Mouse (Mus musculus) stomach, postnatal 0 days (tissue): ENCODE results near the gene Adcy9.

Source experiments
- CTCF ChIP-seq: IDR thresholded peaks from 2 replicates; pipeline ENCODE4 v1.5.1; 2016; ENCODE audit warnings: antibody characterized with exemption, low read depth, mild to moderate bottlenecking, moderate library complexity
- EP300 ChIP-seq: optimal IDR thresholded peaks from 2 replicates; pipeline ENCODE3; 2016; ENCODE audit warnings: antibody characterized with exemption

- TF ChIP-seq EP300, result no peak
- no peak for TF ChIP-seq CTCF
Measured at GRCm38 (mm10) chr16:4363341-4364116, 56.8 kb downstream of the Adcy9 start.
